Mouse (Mus musculus): Measurements from ENCODE around the gene Scd2.

DNA sequence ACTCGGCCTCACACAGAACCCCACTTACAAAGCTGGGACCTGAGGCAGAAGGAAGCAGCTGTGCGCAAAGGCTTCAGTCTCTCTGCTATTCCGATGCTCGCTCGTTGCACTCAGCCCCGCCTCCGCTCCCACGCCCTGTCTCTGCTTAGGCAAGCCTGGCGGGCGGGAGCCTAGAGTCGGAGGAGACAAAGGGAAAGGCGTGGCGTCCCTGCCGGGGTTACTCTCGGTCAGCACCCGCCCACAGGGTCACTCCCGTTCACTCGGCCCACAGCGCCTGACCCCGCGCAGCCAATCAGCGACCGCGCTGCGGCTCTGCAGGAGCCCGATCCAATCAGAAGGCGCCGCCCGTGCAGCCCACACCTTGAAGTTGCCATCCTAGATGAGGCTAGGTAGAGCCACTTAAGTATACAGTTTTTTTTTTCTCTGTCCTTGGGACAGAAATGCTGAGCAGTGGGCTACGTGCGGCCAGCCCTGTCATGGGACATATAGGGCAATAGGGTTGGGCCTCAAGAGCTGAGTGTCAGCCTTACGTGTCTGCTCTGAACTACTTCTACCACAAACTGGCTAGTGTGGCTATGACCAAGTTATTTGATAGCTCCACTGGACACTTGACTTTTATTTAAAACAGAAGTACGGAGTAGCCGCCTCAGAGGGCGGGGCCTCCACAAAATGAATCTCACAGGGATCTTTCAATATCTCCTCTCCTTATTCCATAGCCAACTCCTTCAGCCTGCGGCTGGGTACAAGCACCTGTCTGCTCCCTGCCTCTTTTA is 45.2 kb upstream of the Scd2 start:
- TF ChIP-seq CTCF (IDR thresholded peaks at IDR 0.05; ENCODE audit: control insufficient read depth, insufficient read depth, insufficient replicate concordance, low read depth, low read length) (no peak), POLR2A (IDR thresholded peaks at IDR 0.05; ENCODE audit: control insufficient read depth, low read depth, low read length) (peak; percentile 77; the same call in 1 of the 2 replicates)

Measured in testis, adult 2 months (tissue).